Mouse (Mus musculus): ENCODE results near the gene Rplp2. TPM values are rescaled to one million over a fixed set of nuclear protein-coding genes. Genes with fewer than 3 reads are reported as not detected.
A peak's percentile ranks its signal among the peaks of the same experiment; 100 is the strongest.

Rplp2 gene
- polyA plus RNA-seq, 1 experiment from 2014 or later, result 941 TPM

DNA sequence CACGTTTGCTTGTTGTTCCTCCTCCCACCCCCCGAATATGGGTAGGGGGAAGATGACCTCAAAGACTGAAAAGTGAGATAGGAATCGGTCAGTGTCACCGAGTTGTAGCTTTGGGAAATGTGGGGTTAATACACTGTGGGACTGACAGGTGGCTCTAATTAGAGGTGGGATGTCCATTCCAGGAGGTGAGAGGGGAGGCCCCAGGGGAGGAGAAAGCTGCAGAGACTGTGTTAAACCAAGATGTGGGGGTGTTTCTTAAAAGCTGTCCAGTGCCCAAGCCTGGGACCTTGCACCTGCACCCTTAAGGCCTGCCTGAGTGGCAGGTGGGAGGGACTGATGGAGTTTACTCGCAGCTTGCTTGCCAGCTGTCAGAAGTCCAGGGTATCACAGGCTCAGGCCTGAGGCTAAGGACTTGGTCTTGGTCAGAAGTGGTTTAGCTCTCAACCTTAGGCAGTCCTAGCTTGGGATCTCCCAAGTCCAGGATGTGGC, 15.2 kb downstream of the Rplp2 start:
- H3K27ac ChIP-seq (ENCODE audit: poor library complexity, severe bottlenecking), result no peak overlapping the region
- peaks cover 52% of the 10 kb centered on the region for H3K4me1 ChIP-seq (replicated peaks)

DNA sequence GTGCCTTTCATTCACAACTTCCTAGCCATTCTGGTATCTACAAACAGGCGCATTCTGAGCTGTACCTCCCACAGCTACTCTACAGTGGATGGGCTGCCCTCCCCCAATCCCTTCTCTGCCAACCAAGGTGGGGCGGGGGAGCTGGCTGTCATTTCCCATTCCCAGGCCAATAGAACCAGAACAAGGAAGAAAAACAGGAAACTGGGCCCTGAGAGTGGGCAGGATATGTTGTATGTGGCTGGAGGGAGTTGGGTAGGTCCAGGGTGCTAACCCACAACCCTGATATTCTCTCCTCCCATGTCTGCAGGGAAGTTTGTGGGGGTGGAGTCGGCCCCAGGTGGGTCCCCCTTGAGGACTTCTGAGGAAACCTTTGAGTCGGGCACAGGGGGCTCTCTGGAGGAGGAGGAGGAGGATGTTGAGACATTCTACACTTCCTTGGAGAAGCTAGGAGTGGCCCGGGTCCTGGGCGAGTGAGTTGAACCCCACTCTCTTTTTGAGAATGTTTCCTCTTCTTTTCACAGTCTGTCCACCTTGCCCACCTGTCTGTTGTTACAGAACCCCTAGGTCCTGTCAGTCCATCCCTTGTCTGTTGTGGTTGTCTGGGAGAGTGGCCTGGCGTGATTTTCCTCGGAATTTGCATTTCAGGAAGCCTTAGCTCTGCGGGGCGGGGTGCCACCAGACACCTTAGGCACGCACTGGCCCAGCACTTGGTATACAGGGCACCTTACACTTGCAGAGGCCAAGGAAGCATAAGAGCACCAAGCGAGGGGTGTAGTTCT, 16.8 kb downstream of the Rplp2 start:
- H3K27ac ChIP-seq (ENCODE audit: poor library complexity, severe bottlenecking), result peak overlapping the region; percentile 61
- H3K36me3 ChIP-seq, result peaks cover 11% of the 10 kb centered on the region

More for the DNA sequence above, 15.2 kb downstream of the Rplp2 start:
- ATAC-seq (ENCODE audit: insufficient number of reproducible peaks, low FRiP score), result no peak
- peak overlapping the region; percentile 96 for H3K4me2 ChIP-seq
- 18% methylated on average over 5 of the region's 5 CpGs for WGBS
- peaks cover 20% of the 10 kb centered on the region for H3K36me3 ChIP-seq
- peak overlapping the region; percentile 62 for H3K4me3 ChIP-seq
- peaks cover 67% of the 10 kb centered on the region for H3K27me3 ChIP-seq (replicated peaks)
- H3K9ac ChIP-seq, result peak overlapping the region; percentile 77
- no peaks in the 10 kb centered on the region for H3K9me3 ChIP-seq (replicated peaks)

DNA sequence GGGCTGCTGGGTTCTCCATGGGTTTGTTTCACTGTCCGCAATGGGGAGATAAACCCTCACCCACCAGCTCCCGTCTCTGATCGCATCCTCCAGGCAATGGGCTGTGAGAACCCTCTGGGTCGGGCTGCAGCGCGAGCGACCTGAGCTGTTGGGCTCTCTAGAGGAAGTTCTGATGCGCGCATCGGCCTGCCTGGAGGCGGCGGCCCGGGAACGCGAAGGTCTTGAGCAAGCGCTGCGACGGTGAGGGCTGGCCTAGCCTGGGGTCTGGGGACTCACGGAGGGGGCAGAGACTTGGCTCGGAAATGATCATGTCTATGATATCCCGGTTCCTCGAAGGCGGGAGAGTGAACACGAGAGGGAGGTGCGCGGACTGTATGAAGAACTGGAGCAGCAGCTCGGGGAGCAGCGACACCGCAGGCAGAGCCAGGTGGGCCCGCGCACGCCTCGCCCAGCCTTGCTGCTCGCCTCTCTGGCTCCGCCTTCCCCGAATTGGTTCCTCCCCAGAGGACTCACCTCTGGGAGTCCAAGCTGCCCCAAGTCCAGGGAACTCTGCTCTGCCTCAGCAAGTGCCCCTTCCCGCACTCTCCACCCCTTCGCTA, 17.5 kb downstream of the Rplp2 start:
- WGBS, result 6% methylated on average over 33 of the region's 38 CpGs
- ATAC-seq (ENCODE audit: insufficient number of reproducible peaks, low FRiP score), result no peak
- no peak overlapping the region for H3K27ac ChIP-seq (ENCODE audit: poor library complexity, severe bottlenecking)

More for the DNA sequence above, 16.8 kb downstream of the Rplp2 start:
- ATAC-seq (ENCODE audit: insufficient number of reproducible peaks, low FRiP score), result no peak
- H3K4me2 ChIP-seq, result peak overlapping the region; percentile 63
- peaks cover 67% of the 10 kb centered on the region for H3K27me3 ChIP-seq (replicated peaks)
- H3K9me3 ChIP-seq (replicated peaks), result no peaks in the 10 kb centered on the region
- 26% methylated on average over 12 of the region's 12 CpGs for WGBS
- peak overlapping the region; percentile 36 for H3K4me3 ChIP-seq
- peak overlapping the region; percentile 53 for H3K9ac ChIP-seq
- H3K4me1 ChIP-seq (replicated peaks), result peaks cover 63% of the 10 kb centered on the region

DNA sequence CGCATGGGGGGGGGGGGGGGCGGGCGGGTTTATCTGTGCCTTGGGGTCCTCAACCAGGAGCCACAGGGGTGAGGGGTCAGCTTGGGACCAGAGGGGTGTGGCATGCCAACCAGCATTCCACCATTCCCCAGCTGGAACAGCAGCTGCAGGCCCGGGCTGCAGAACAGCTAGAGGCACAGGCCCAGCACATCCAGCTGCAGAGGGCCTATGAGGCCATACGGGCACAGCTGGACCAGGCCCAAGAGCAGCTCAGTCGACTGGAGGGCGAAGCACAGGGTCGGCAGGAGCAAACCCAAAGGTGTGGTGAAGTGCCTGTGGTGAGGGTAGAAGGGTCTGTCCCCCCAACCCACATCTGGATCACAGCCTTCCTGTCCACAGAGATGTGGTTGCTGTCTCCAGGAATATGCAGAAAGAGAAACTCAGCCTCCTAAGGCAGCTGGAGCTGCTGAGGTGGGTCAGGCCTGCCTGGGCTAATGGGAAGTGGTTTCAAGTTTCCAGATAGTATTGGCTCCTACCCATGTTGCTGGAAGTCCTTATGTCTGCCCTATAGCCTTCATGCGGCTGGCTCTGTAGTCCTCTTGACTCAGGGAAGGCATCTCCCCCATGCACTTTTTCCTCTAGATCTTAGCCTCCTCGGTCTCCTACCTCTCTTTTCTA, 18.3 kb downstream of the Rplp2 start:
- Histone ChIP-seq H3K27me3 (replicated peaks) (peaks cover 54% of the 10 kb centered on the region), H3K9me3 (replicated peaks) (no peaks in the 10 kb centered on the region), H3K4me1 (replicated peaks) (peaks cover 78% of the 10 kb centered on the region), H3K36me3 (peaks cover 14% of the 10 kb centered on the region), H3K27ac (ENCODE audit: poor library complexity, severe bottlenecking) (peak overlapping the region; percentile 36; the same call in 1 of the 2 replicates), H3K9ac (peak overlapping the region; percentile 53), H3K4me2 (peak overlapping the region; percentile 63), H3K4me3 (no peak overlapping the region)
- WGBS, result 40% methylated on average over 8 of the region's 10 CpGs
- no peak for ATAC-seq (ENCODE audit: insufficient number of reproducible peaks, low FRiP score)

More for the DNA sequence above, 17.5 kb downstream of the Rplp2 start:
- Histone ChIP-seq H3K4me1 (replicated peaks) (peaks cover 70% of the 10 kb centered on the region), H3K27me3 (replicated peaks) (peaks cover 62% of the 10 kb centered on the region), H3K4me3 (peak overlapping the region; percentile 36), H3K9ac (peak overlapping the region; percentile 53), H3K36me3 (peaks cover 10% of the 10 kb centered on the region), H3K4me2 (peak overlapping the region; percentile 63), H3K9me3 (replicated peaks) (no peaks in the 10 kb centered on the region)

DNA sequence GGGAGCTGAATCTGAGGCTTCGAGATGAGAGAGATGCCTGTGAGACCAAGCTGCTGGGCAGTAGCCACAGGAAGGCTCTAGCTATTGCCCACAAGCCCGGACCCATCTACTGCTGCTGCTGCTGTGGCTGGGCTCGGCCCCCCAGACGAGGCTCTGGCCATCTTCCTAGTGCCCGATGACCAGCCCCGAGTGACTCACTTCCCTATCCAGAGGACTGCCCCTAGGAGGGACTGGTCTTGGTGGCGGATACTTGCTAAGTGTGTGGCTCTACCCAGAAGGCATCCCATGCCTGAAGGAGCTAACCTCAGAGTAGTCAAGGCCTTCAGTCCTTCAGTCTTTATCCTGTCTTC, 18.9 kb downstream of the Rplp2 start:
- Histone ChIP-seq H3K27me3 (replicated peaks) (peaks cover 49% of the 10 kb centered on the region), H3K4me1 (replicated peaks) (peaks cover 75% of the 10 kb centered on the region), H3K36me3 (peaks cover 19% of the 10 kb centered on the region), H3K9me3 (replicated peaks) (no peaks in the 10 kb centered on the region), H3K9ac (0 out of 2 replicates have a peak overlapping the region, but pooled peaks have one; percentile 53), H3K27ac (ENCODE audit: poor library complexity, severe bottlenecking) (peak overlapping the region; percentile 36; the same call in 1 of the 2 replicates), H3K4me2 (0 out of 2 replicates have a peak overlapping the region, but pooled peaks have one; percentile 63), H3K4me3 (no peak overlapping the region)
- ATAC-seq (ENCODE audit: insufficient number of reproducible peaks, low FRiP score), result no peak
- 55% methylated on average over 7 of the region's 7 CpGs for WGBS

DNA sequence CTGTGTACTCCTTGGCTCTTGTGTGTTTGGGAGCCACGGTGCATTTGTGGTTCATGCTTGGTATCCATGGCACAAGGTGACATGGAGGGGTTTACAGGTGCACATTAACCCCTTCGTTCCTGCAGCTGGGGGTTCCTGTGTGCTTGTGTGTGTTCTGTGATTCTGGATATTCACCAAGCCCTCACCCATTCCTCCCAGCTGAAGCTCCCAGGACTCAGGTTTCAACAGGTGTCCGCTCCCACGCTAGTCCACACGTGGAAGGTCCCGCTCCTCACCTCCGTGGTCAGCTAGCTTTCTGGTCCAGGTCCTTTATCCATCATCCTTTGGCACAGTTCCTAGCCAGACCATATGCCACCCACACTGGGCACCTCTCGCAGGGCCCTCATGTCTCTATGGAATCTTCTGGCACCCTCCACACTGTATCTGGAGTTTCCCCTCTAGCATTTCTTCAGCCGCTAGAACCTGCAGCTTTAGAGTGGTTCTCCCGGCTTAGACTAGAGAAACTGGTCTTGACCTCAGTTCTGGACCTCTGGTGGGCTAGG, 19.5 kb downstream of the Rplp2 start:
- no peaks in the 10 kb centered on the region for H3K9me3 ChIP-seq (replicated peaks)
- peak overlapping the region; percentile 73 for H3K4me3 ChIP-seq
- H3K4me1 ChIP-seq (replicated peaks), result peaks cover 72% of the 10 kb centered on the region
- WGBS, result 60% methylated on average over 10 of the region's 10 CpGs
- peak overlapping the region; percentile 87 for H3K9ac ChIP-seq
- H3K4me2 ChIP-seq, result peak overlapping the region; percentile 93
- H3K27ac ChIP-seq (ENCODE audit: poor library complexity, severe bottlenecking), result peak overlapping the region; percentile 99
- H3K27me3 ChIP-seq (replicated peaks), result peaks cover 44% of the 10 kb centered on the region
- ATAC-seq (ENCODE audit: insufficient number of reproducible peaks, low FRiP score), result no peak
- H3K36me3 ChIP-seq, result peaks cover 25% of the 10 kb centered on the region

DNA sequence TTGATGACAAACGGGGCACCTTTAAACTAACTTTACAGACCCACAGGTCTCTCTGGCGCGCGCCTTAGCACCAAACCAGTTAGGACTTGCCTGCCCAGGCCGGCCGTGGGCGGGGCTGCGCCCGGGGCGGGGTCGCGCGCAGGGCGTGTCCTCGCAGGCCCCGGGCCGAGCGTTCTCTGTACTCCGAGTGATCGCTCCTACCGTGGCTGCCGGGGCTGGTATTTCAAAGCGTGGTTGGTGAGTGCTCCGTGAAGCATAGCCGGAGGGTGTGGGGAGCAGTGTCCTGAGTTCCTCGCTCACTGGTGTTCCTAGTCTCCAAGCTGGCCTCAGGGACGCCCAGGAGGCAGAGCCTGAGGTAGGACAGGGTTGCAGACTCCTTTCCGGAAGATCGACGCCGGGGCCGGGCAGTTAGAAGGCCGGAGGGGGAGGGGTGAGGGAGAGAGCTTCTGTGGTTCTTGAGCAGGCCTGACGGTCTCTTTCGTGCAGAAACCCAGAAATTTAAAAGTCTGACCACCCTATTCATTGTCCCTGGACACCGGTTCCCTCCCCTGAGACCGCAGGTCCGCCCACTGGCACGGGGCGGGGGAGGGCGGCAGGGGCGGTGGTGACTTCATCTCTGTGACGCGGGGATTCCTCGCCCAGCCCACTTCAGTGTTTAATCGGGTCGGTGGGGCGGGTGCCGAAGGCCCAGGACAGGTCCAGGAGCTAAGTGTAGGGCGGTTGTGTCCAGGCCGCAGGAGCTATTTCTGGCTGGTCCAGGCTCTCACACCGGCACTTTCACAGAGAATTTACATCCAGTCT, 20.3 kb downstream of the Rplp2 start, which contains the start of gene Cd151:
Cd151 (plus strand) TSS at position 163 of the 801 bp plus-strand sequence.
- Histone ChIP-seq H3K9me3 (replicated peaks) (no peaks in the 10 kb centered on the region), H3K27me3 (replicated peaks) (peaks cover 36% of the 10 kb centered on the region), H3K27ac (ENCODE audit: poor library complexity, severe bottlenecking) (peak within 1 kb of the TSS; percentile 99), H3K9ac (peak within 1 kb of the TSS; percentile 87), H3K4me3 (peak within 1 kb of the TSS; percentile 73), H3K4me1 (replicated peaks) (peaks cover 66% of the 10 kb centered on the region), H3K36me3 (peaks cover 31% of the 10 kb centered on the region), H3K4me2 (peak within 1 kb of the TSS; percentile 93)
- ATAC-seq (ENCODE audit: insufficient number of reproducible peaks, low FRiP score), result peak; percentile 87
- WGBS, result under 1% methylated on average over 52 of the region's 52 CpGs

DNA sequence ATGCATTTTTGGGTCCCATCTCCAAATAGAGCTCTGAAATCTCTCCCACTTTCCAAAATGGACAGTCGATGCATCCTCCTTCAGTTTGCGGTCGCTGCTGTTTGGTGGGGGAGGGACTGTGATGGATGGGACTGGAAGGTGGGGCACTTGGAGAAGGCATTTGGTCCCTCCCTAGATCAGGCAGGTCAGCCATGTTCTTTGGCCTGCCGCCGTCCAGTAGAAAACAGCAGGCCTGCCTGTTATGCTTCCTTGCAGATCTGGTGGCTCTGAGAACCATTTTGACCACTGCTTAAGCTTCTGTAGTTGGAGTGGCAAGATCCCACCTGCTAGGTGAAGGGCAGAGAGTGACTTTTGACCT, 21.0 kb downstream of the Rplp2 start:
- no peak for ATAC-seq (ENCODE audit: insufficient number of reproducible peaks, low FRiP score)
- peaks cover 36% of the 10 kb centered on the region for H3K36me3 ChIP-seq
- peaks cover 30% of the 10 kb centered on the region for H3K27me3 ChIP-seq (replicated peaks)
- WGBS, result 8% methylated on average over 5 of the region's 5 CpGs
- H3K9me3 ChIP-seq (replicated peaks), result no peaks in the 10 kb centered on the region
- peak overlapping the region; percentile 87 for H3K9ac ChIP-seq
- peaks cover 64% of the 10 kb centered on the region for H3K4me1 ChIP-seq (replicated peaks)
- H3K27ac ChIP-seq (ENCODE audit: poor library complexity, severe bottlenecking), result peak overlapping the region; percentile 99
- H3K4me3 ChIP-seq, result peak overlapping the region; percentile 73
- H3K4me2 ChIP-seq, result peak overlapping the region; percentile 93

DNA sequence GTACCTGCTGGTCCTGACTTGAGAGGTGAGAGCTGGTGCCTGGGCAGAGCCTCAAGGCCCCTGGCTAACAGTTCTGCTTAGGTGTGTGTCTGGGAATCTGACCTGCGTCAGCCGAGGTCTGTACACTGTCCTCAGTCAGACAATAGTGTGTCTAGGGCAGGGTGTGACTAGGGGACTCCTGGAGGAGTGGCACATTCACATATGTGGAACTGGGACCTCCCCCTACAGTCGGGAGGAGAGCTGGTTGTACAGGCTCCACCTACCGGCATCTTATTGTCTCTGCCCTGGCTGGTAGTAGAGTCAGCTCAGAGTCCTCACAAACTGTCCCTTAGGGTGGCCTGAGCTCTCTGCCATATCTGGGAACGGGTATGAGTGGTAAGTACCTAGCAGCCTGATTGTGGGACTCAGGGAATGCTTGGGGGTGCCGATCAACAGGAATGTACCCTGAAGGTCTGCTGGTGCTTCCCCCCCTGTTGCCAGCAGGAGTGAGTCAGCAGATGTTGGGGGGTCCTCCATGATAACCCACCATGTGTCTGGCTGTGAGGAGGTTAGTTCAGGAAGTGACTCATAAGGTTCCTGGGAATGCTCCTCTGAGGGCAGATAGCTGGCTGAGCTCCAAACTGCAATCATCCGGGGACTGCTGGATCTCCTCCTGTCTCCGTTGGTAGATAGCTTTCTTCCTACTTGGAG, 21.5 kb downstream of the Rplp2 start:
- peaks cover 36% of the 10 kb centered on the region for H3K36me3 ChIP-seq
- H3K27me3 ChIP-seq (replicated peaks), result peaks cover 25% of the 10 kb centered on the region
- no peaks in the 10 kb centered on the region for H3K9me3 ChIP-seq (replicated peaks)
- peak overlapping the region; percentile 73 for H3K4me3 ChIP-seq
- H3K4me2 ChIP-seq, result peak overlapping the region; percentile 93
- peak; percentile 77 for ATAC-seq (ENCODE audit: insufficient number of reproducible peaks, low FRiP score)
- H3K9ac ChIP-seq, result peak overlapping the region; percentile 87
- peaks cover 64% of the 10 kb centered on the region for H3K4me1 ChIP-seq (replicated peaks)
- peak overlapping the region; percentile 99 for H3K27ac ChIP-seq (ENCODE audit: poor library complexity, severe bottlenecking)
- 1% methylated on average over 8 of the region's 8 CpGs for WGBS

DNA sequence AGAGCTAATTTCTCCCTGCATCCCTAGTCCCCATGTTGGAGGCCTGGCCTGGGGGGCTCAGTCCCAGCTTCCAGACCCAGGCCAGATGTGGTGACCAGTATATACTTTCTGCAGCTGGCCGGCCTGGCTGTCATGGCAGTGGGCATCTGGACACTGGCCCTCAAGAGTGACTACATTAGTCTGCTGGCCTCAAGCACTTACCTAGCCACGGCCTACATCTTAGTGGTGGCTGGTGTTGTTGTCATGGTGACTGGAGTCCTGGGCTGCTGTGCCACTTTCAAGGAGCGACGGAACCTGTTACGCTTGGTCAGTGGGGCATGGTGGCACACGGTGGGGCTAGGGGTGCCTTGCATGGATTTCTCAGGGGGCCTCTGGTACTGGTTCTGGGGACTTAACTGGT, 22.2 kb downstream of the Rplp2 start:
- Histone ChIP-seq H3K27me3 (replicated peaks) (peaks cover 18% of the 10 kb centered on the region), H3K27ac (ENCODE audit: poor library complexity, severe bottlenecking) (peak overlapping the region; percentile 99), H3K4me3 (peak overlapping the region; percentile 73), H3K36me3 (peaks cover 36% of the 10 kb centered on the region), H3K4me2 (peak overlapping the region; percentile 93), H3K4me1 (replicated peaks) (peaks cover 64% of the 10 kb centered on the region), H3K9me3 (replicated peaks) (no peaks in the 10 kb centered on the region), H3K9ac (peak overlapping the region; percentile 87)
- ATAC-seq (ENCODE audit: insufficient number of reproducible peaks, low FRiP score), result no peak
- WGBS, result 86% methylated on average over 6 of the region's 6 CpGs

Data from heart, embryonic 12.5 days (tissue).